Mouse (Mus musculus) mouse embryonic stem cell (cell line): ENCODE data around the gene Vps37c.

Experiments
- in situ Hi-C, 2 experiments: fragments of 300-500 bp; cut with MboI; formaldehyde crosslinking; loops; 1 replicate in 1 of 2; 3 replicates in 1 of 2; pipeline ENCODE4 v1.14.3; 2019 to 2020; ENCODE audit warnings: low sequenced_read_pairs in 2 of 2, low pct_unique_long_range_greater_than_20kb in 1 of 2, mixed read lengths in 1 of 2; ENCODE audit not compliant: unreplicated experiment in 1 of 2

Gene Vps37c

GRCm38 (mm10) chr19:10752646-10753045 is 64.1 kb downstream of the Vps37c start:
- in situ Hi-C loops = no loop called here

DNA sequence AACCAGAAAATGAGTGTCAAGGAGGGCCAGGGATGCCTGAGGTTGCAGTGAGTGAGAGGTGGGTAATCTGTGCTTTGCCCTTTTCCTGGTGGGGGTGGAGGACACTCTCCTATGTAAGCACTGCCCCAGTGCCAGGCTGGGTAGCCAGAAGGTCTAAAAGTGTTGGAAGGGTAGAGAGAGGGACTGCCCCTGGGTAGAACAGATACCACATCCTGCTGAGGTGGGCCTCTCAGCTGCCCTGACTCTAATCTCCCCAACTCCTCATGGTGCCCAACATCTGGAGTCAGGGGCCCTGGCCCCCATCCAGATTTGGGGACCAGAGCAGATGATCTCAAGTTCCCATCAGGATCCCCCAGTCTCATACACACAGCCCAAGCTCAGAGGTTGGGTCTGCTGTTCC is 68.6 kb downstream of the Vps37c start:
- in situ Hi-C loops = no loop called here

- in situ Hi-C loops = no loop called here
Measured at GRCm38 (mm10) chr19:10757526-10757925, 69.0 kb downstream of the Vps37c start.

DNA sequence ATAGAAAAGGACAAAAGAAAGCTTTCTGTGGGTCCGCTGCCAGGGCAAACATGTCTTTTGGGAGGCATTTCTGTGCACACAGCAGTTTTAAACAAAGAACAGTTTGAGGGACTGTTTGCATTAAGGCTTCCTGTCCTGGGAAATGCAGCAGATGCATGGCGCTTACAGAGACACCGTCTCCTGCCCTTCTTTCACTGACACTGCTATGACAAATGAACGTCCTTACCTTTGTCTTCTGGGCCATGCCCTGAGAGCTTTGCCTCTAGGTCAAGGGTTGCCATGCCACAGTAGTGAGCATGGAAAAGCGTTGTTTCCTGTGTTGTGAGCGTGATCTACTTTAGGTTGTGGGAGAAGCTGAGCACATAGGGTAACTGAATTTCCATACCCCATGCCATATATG is 70.2 kb downstream of the Vps37c start:
- in situ Hi-C loops = no loop called here

DNA sequence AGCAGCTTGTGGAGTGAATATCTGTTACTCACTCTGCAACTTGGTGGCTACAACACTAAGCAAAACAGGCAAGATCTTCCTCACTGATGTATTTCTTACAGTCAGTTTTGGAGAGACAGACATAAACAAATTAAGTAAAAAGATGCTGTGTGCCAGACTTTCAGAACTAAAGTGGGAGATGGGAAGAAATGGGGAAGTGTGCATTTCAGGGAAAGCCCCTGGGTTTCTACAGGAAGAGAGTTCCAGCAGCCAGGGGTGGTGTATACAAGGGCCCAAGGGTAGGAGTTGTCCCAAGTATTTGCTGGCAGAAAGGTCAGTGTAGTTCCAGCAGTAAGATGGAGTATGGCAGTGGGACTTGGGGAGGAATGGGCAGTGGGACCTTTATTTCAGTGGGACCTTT is 71.0 kb downstream of the Vps37c start:
- in situ Hi-C loops = no loop called here

DNA sequence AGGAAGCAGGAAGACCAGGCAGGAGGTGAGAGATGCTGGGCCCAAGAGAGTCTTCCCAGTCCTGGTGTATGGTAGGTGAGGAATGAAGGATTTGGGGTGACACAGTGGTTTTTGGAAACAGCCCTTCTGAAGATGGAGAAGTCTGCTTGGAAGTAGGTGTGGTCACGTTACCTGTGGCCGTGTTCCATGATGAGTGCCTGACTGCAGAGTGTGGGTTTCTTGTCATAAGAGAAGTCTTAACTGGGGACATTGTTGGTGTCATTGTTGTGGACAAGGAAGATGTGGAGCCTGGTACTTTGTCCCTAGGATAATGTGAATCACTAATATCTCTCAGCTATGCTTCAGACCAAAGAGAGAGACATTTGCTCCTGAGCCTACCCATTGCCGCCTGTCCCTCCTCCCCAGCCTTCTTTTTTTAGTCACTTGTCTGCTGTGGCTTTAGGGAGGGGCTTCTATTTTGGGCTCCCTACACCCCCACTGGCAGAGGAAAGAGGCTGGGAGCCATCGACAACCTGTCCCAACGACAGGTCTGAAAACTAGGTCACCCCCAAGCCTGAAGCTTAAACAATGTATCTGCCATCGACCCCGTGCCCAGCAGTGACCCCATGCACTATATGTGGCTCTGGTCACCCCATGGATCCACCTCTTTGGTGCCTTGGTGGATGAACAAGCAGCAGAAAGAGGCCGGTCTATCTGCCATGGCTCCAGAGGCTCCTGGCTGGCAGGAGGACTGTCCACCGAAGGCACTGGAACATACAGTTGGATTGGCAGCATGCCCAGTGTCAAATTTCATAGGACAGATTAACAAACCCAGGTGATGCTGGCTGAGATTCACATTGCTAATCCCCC is 71.7 kb downstream of the Vps37c start:
- in situ Hi-C loops = no loop called here

GRCm38 (mm10) chr19:10761794-10762415 is 73.4 kb downstream of the Vps37c start:
- in situ Hi-C loops = no loop called here

GRCm38 (mm10) chr19:10762468-10762867 is 73.9 kb downstream of the Vps37c start:
- in situ Hi-C loops = no loop called here

GRCm38 (mm10) chr19:10763381-10764031 is 75.0 kb downstream of the Vps37c start:
- in situ Hi-C loops = no loop called here
